Mouse (Mus musculus): ENCODE measurements at regions not wholly inside any gene's neighbourhood (a gene's known extent, or its start where the extent isn't known, plus 50 kb on each side); places are given as distances from the start of the nearest gene placed in this dataset.

DNA sequence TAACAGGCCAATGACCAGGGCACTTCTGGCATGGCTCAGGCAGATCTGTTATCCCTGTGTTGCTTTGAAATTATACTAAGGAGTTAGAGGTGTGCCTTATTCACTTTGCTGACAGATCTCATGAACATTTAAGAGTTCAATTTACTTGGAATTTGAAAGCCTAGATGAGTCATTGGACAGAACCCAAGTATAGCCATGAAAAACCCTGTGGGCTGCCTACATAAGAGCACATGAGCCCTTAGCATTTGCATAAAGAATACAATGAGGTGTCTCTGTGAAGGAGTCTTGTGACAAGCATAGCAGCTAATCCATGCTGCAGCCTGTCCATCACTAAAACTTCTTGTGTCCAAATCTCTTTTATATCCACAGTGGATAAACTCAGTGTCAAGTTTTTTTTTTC lies 303.2 kb upstream of the Klf6 start:
- TF ChIP-seq POLR2A (IDR thresholded peaks at IDR 0.05; ENCODE audit: low read depth, low read length), result no peak
- TF ChIP-seq CTCF (IDR thresholded peaks at IDR 0.05; ENCODE audit: extremely low read depth, insufficient read depth, insufficient read length, insufficient replicate concordance), result no peak
